Mouse (Mus musculus): ENCODE measurements at regions not wholly inside any gene's neighbourhood (a gene's known extent, or its start where the extent isn't known, plus 50 kb on each side); places are given as distances from the start of the nearest gene placed in this dataset.

DNA sequence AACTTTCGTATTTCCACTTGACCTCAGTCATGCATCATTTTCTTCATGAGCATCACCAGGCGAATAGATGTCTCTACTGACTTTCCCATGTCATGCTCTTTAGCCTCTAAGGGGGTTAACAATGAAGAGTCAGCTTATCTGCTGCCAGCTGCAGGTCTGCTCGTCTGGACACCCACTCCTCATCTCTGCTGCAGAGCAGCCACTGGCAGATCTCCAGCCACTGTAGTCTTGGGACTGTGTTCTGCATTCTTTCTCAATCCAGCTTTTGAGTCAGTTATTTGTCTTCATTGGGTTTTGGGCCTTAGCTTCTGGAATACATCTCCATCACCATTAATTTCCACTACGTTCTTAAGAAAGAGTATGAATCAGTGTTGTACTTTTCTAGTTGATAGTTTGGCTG lies 280.0 kb downstream of the Gm5447 start:
- TF ChIP-seq CTCF (IDR thresholded peaks at IDR 0.05; ENCODE audit: low read depth, low read length) (no peak), POLR2A (IDR thresholded peaks at IDR 0.05; ENCODE audit: borderline replicate concordance, low read depth, low read length) (no peak)

All from bone marrow macrophage, adult 2 months (primary cell).